In the genomic region with DNA sequence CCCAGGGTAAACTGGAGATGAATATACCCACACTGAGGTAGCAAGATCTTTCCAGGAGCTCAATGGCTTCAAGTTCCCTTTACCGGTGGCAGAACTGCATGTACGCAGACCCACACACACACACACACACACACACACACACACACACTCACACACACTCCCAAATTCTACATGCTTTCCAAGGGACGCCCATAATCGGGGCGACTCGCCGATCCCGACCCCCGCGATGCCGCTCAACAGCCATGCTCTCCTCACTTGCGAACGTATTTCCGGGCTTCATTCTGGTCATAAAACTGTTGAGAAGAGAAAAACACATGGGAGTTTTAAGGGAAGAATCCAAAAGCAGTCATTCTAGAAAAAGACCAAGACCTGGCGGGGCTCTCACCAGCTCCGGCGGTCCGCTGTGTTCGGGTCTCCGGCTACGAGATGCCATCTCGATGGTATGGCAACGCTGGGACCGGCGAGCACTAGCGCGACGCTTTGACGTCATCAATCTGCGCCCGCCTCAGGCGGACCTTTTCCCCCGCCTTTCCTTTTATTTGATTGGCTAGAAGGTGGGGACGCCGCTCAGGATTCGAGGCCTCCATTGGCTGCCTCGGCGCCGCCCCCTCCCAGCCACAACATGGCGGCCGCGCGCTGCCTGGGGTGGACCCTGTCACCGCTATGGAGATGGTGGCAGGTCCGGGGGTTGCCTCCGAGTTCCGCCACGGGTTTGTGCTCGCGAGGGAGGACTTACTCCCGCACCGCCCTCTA, we compare ENCODE assay signal across 8 mouse cellular contexts. TPM values are rescaled to one million over a fixed set of nuclear protein-coding genes. Genes with fewer than 3 reads are reported as not detected.
DNase-seq lines count a peak whose midpoint lies in the region; ATAC-seq and TF ChIP-seq lines count a peak whose summit lies in the region.

A gene (plus strand): TSS at position 574 of the 753 bp plus-strand sequence.

- WGBS in embryonic facial prominence, embryonic 13.5 days = under 1% methylated on average over 52 of the region's 52 CpGs
- under 1% methylated on average over 52 of the region's 52 CpGs for WGBS in kidney, adult 2 months
- WGBS in limb, embryonic 12.5 days = under 1% methylated on average over 52 of the region's 52 CpGs
- WGBS in midbrain, embryonic 15.5 days = under 1% methylated on average over 51 of the region's 52 CpGs
- WGBS in spleen, adult 2 months = under 1% methylated on average over 51 of the region's 52 CpGs

- H3K9ac ChIP-seq in embryonic facial prominence, embryonic 13.5 days = peak within 1 kb of the TSS; percentile 90
- peak within 1 kb of the TSS; percentile 90 for H3K9ac ChIP-seq in limb, embryonic 12.5 days (replicated peaks)
- peak within 1 kb of the TSS; percentile 87 for H3K9ac ChIP-seq in midbrain, embryonic 15.5 days

- no peak within 1 kb of the TSS for H3K27ac ChIP-seq in embryonic facial prominence, embryonic 13.5 days
- peak within 1 kb of the TSS; percentile 81 for H3K27ac ChIP-seq in kidney, adult 2 months (ENCODE audit: insufficient read depth, low read depth, low read length)
- no peak within 1 kb of the TSS for H3K27ac ChIP-seq in limb, embryonic 12.5 days
- H3K27ac ChIP-seq in midbrain, embryonic 15.5 days = peak within 1 kb of the TSS; percentile 75
- peak within 1 kb of the TSS; percentile 67 for H3K27ac ChIP-seq in spleen, adult 2 months (ENCODE audit: insufficient read depth, low read length)

- H3K9me3 ChIP-seq in embryonic facial prominence, embryonic 13.5 days = no peaks in the 10 kb centered on the region
- peaks cover 4% of the 10 kb centered on the region; the same call in 1 of the 2 replicates for H3K9me3 ChIP-seq in limb, embryonic 12.5 days
- no peaks in the 10 kb centered on the region for H3K9me3 ChIP-seq in midbrain, embryonic 15.5 days

- H3K4me2 ChIP-seq in embryonic facial prominence, embryonic 13.5 days = peak within 1 kb of the TSS; percentile 95
- H3K4me2 ChIP-seq in limb, embryonic 12.5 days = peak within 1 kb of the TSS; percentile 93
- H3K4me2 ChIP-seq in midbrain, embryonic 15.5 days = peak within 1 kb of the TSS; percentile 79

- TF ChIP-seq CTCF in kidney, adult 2 months (conservative IDR thresholded peaks at IDR 0.05; ENCODE audit: insufficient read depth, insufficient read length, low read depth, low read length) = no peak
- no peak for TF ChIP-seq CTCF in spleen, adult 2 months (IDR thresholded peaks at IDR 0.05; ENCODE audit: extremely low read depth, insufficient read depth, insufficient read length, insufficient replicate concordance)

- peaks cover 65% of the 10 kb centered on the region for H3K36me3 ChIP-seq in embryonic facial prominence, embryonic 13.5 days
- H3K36me3 ChIP-seq in kidney, adult 2 months (ENCODE audit: control insufficient read depth, insufficient read depth, low read length) = peaks cover 2% of the 10 kb centered on the region; the same call in 1 of the 2 replicates
- peaks cover 67% of the 10 kb centered on the region for H3K36me3 ChIP-seq in limb, embryonic 12.5 days
- peaks cover 20% of the 10 kb centered on the region for H3K36me3 ChIP-seq in midbrain, embryonic 15.5 days (replicated peaks)
- H3K36me3 ChIP-seq in spleen, adult 2 months (ENCODE audit: control insufficient read depth, insufficient read depth, low read length) = peaks cover 12% of the 10 kb centered on the region

- peaks cover 22% of the 10 kb centered on the region for H3K4me1 ChIP-seq in embryonic facial prominence, embryonic 13.5 days
- H3K4me1 ChIP-seq in kidney, adult 2 months (ENCODE audit: control insufficient read depth, insufficient read depth, low read length) = peaks cover 7% of the 10 kb centered on the region; the same call in 1 of the 2 replicates
- peaks cover 17% of the 10 kb centered on the region for H3K4me1 ChIP-seq in limb, embryonic 12.5 days (replicated peaks)
- H3K4me1 ChIP-seq in midbrain, embryonic 15.5 days = peaks cover 27% of the 10 kb centered on the region
- no peaks in the 10 kb centered on the region; the same call in 1 of the 2 replicates for H3K4me1 ChIP-seq in spleen, adult 2 months (ENCODE audit: control insufficient read depth, insufficient read depth, insufficient read length)

- TF ChIP-seq POLR2A in kidney, adult 2 months (IDR thresholded peaks at IDR 0.05; ENCODE audit: low read depth, low read length) = no peak
- TF ChIP-seq POLR2A in spleen, adult 2 months (IDR thresholded peaks at IDR 0.05; ENCODE audit: low read depth, low read length) = peak; percentile 60; the same call in 1 of the 2 replicates

- peak; percentile 95 for ATAC-seq in embryonic facial prominence, embryonic 13.5 days (ENCODE audit: insufficient number of reproducible peaks, insufficient read depth, low FRiP score, low TSS enrichment, low read depth)
- peak; percentile 94 for ATAC-seq in limb, embryonic 12.5 days (ENCODE audit: insufficient number of reproducible peaks, insufficient read depth, low FRiP score, low TSS enrichment, low read depth)
- peak; percentile 97 for ATAC-seq in midbrain, embryonic 15.5 days (replicated peaks)

- no peaks in the 10 kb centered on the region for H3K27me3 ChIP-seq in embryonic facial prominence, embryonic 13.5 days
- no peaks in the 10 kb centered on the region for H3K27me3 ChIP-seq in kidney, adult 2 months (replicated peaks; ENCODE audit: control insufficient read depth, insufficient read depth, low read length)
- H3K27me3 ChIP-seq in limb, embryonic 12.5 days = no peaks in the 10 kb centered on the region
- H3K27me3 ChIP-seq in midbrain, embryonic 15.5 days (replicated peaks) = no peaks in the 10 kb centered on the region
- no peaks in the 10 kb centered on the region for H3K27me3 ChIP-seq in spleen, adult 2 months (ENCODE audit: control insufficient read depth, insufficient read depth, low read length)

- peak; percentile 94 for DNase-seq in 3134 (ENCODE audit: extremely low read depth, insufficient read length, low spot score)
- DNase-seq in adrenal gland, postnatal 36 days = peak; percentile 97
- peak; percentile 97 for DNase-seq in heart, adult 18-20 months
- peak; percentile 98 for DNase-seq in kidney, adult 2 months
- DNase-seq in spleen, adult 2 months (ENCODE audit: low read depth in 1 of 2, low spot score in 2 of 2) = peak; percentile 92 to 94

- peak within 1 kb of the TSS; percentile 97 for H3K4me3 ChIP-seq in embryonic facial prominence, embryonic 13.5 days
- H3K4me3 ChIP-seq in kidney, adult 2 months (ENCODE audit: insufficient read depth, low read depth, low read length) = peak within 1 kb of the TSS; percentile 96
- peak within 1 kb of the TSS; percentile 92 for H3K4me3 ChIP-seq in limb, embryonic 12.5 days (replicated peaks)
- peak within 1 kb of the TSS; percentile 96 for H3K4me3 ChIP-seq in midbrain, embryonic 15.5 days
- H3K4me3 ChIP-seq in spleen, adult 2 months (ENCODE audit: extremely low read depth, insufficient read depth, insufficient read length) = peak within 1 kb of the TSS; percentile 81

RNA-seq across cellular contexts. Expression of the gene that starts here (rescaled TPM):
- 10 to 100 TPM; 28.1 to 34.6 TPM for total RNA-seq in adrenal gland, postnatal 36 days (2021)
- 35.2 and 38.8 TPM in 2 replicates for polyA plus RNA-seq in embryonic facial prominence, embryonic 13.5 days (2015; fragmentation: Nextera tagmentation; extraction: Ambion mirVana)
- 10 to 100 TPM; 38.4 to 44.3 TPM for total RNA-seq in heart, adult 18-20 months (2021)
- polyA plus RNA-seq in kidney, adult 2 months (2012; rRNA removed) = 47.3 and 63.3 TPM in 2 replicates
- 31.1 and 31.3 TPM in 2 replicates for polyA plus RNA-seq in limb, embryonic 12.5 days (2016; fragmentation: Nextera tagmentation; extraction: Ambion mirVana)
- polyA plus RNA-seq in midbrain, embryonic 15.5 days (2015; fragmentation: Nextera tagmentation; extraction: Ambion mirVana) = 43.4 and 47.8 TPM in 2 replicates
- 15.5 and 23.5 TPM in 2 replicates for polyA plus RNA-seq in spleen, adult 2 months (2012; rRNA removed)

Comparison
In these comparisons a context has a peak if more than half of its experiments do, and no peak if none do; other contexts are left out.
1. H3K27ac ChIP-seq: peak in kidney, adult 2 months (single experiment), midbrain, embryonic 15.5 days (single experiment) and spleen, adult 2 months (single experiment); none in embryonic facial prominence, embryonic 13.5 days (single experiment) and limb, embryonic 12.5 days (single experiment).
2. Peak in every context shown above with its lines, with median percentiles within 50 percentile points of each other: DNase-seq, ATAC-seq, H3K4me2 ChIP-seq, H3K4me3 ChIP-seq and H3K9ac ChIP-seq.